Mouse (Mus musculus): ENCODE measurements around the gene Ube2e1.

DNA sequence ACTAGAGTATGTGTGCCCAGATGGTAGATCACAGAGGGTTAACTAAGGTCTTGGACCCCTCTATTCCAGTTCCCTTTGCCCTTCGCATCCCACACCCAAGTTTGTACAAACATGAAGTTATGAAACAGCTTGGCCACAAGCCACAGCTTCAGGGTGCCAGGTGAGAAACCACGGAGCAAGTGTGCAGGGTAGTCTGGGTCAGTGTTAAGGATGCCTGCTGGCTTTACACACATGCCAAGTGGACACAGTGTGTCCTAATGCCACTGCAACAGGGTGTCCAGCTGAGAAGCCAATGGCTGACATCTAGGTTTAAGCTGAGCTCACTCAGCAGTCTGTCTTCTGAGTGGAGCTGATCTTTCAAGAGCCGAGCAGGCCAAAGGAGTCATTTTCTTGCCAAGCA, 44.5 kb upstream of the Ube2e1 start:
- TF ChIP-seq CTCF (IDR thresholded peaks at IDR 0.05) (no peak), EP300 (IDR thresholded peaks at IDR 0.05) (no peak)
